Mouse (Mus musculus): ENCODE measurements around the gene Zfp384.

DNA sequence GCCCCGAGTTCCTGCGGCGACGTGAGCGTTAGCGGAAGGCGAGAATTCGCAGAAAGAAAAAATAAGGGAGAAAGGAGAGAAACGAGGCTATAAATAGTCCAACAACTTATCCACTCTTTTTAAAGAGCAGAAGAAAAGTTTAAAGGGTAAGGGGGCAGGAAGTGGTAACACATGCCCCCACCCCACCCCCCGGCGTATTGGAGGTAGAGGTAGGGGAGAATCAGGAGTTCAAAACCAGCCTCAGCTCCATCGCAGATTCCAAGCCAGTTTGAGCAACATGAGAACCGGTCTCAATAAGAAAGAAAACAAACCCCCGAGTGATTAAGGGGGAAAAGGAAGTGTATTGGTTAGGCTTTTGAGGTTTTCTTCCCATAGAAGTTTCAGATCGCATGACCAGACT is 43.2 kb upstream of the Zfp384 start:
- TF ChIP-seq CTCF (IDR thresholded peaks at IDR 0.05; ENCODE audit: control insufficient read depth, insufficient read depth, insufficient replicate concordance, low read depth, low read length) (no peak), POLR2A (IDR thresholded peaks at IDR 0.05; ENCODE audit: control insufficient read depth, low read depth, low read length) (no peak)
